Mouse (Mus musculus) liver, embryonic 16.5 days (tissue): ENCODE results near the gene Ankrd40. TPM values are rescaled to one million over a fixed set of nuclear protein-coding genes. Genes with fewer than 3 reads are reported as not detected.
A peak's percentile ranks its signal among the peaks of the same experiment; 100 is the strongest.

ENCODE experiments used
- ATAC-seq: fragments of 200-750 bp; cut with Nextera tagmentation; 2 replicates; pipeline ENCODE4 v1.8.0; 2017; ENCODE audit warnings: low read depth, mild to moderate bottlenecking, moderate number of reproducible peaks, moderate library complexity
- H3K27ac ChIP-seq: fragments of 300-500 bp; sonication (generic); 2 replicates; pipeline ENCODE4 v1.5.1; 2014; ENCODE audit warnings: mild to moderate bottlenecking, low read length
- H3K27me3 ChIP-seq: fragments of 300-500 bp; sonication (generic); 2 replicates; pipeline ENCODE4 v1.6.1; 2014; ENCODE audit warnings: low read depth, low read length, mixed read lengths; ENCODE audit not compliant: control insufficient read depth, insufficient read depth
- H3K36me3 ChIP-seq: fragments of 300-500 bp; sonication (generic); 2 replicates; pipeline ENCODE4 v1.6.1; 2014; ENCODE audit warnings: mild to moderate bottlenecking; ENCODE audit not compliant: control insufficient read depth, insufficient read depth
- H3K4me1 ChIP-seq: fragments of 300-500 bp; sonication (generic); 2 replicates; pipeline ENCODE4 v1.6.1; 2014; ENCODE audit warnings: low read depth, low read length, mixed read lengths; ENCODE audit not compliant: control insufficient read depth
- H3K4me2 ChIP-seq: fragments of 300-500 bp; sonication (generic); 2 replicates; pipeline ENCODE4 v1.6.1; 2014; ENCODE audit warnings: low read depth, low read length, mixed read lengths
- H3K4me3 ChIP-seq: fragments of 300-500 bp; sonication (generic); 2 replicates; pipeline ENCODE4 v1.5.1; 2014; ENCODE audit warnings: low read depth, mild to moderate bottlenecking, low read length
- H3K9ac ChIP-seq: fragments of 300-500 bp; sonication (generic); 2 replicates; pipeline ENCODE4 v1.6.1; 2014; ENCODE audit warnings: low read depth, low read length
- H3K9me3 ChIP-seq: fragments of 300-500 bp; sonication (generic); replicated peaks from 2 replicates; pipeline ENCODE4 v1.6.1; 2016; ENCODE audit warnings: low read length; ENCODE audit not compliant: control insufficient read depth
- WGBS: fragments of 180-500 bp; shearing (Covaris S2); extraction: QIAGEN DNeasy Blood & Tissue Kit; methylation state at CpG from one replicate; pipeline ENCODE4 v1.1.7; 2014; ENCODE audit not compliant: insufficient replicate concordance; 5-methylcytosine and 5-hydroxymethylcytosine counted together
- polyA plus RNA-seq: library from polyadenylated mRNA; unstranded; fragments of >200 nt; fragmentation: Nextera tagmentation; extraction: Ambion mirVana; gene quantifications from 2 replicates; pipeline ENCODE4 v1.2.1, GENCODE M21; 2015

The Ankrd40 gene
- polyA plus RNA-seq, 1 experiment from 2014 or later: 3.5 TPM

DNA sequence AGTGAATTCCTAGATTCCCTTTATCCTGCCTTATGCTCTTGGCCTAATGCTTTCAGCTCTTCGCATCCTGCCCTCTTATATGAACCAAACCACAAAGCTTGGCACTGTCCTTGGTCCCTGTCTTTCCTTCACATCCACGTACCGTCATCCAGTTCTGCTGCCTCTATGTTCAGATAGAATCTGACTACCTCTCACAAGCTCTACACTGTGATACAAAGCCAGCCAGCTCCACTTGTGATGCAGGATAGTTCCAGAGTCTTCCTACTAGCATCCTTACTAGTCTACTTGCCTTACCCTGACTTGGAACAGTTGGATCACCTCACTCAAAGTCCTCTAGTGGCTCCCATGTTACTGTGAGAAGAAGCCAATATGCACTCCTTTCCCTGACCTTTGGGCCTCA is 2.4 kb downstream of the Ankrd40 start:
- Histone ChIP-seq H3K9me3 (no peaks in the 10 kb centered on the region), H3K9ac (no peak overlapping the region)

DNA sequence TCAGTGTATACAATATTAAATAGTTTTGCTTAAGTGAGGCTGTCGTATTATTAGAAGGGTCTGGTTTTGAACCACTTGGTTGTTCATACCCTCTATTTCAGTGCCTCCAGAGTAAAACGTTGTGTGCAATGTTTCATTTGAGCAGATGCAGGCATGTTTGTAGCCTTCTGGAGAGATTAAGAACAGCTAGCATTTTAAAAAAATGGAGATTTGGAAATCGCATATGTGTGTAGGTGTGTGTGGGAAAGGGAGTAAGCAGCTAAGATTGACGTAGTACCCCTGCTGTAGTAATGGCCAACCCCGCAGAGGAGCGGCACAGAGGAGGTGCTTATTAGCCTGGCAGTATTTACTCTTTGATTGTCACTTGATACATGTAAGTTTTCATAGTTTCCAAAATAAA is 4.9 kb downstream of the Ankrd40 start:
- 85% methylated on average over 6 of the region's 6 CpGs for WGBS
- no peak overlapping the region for H3K27ac ChIP-seq

More for the DNA sequence above, 2.4 kb downstream of the Ankrd40 start:
- peaks cover 42% of the 10 kb centered on the region for H3K4me1 ChIP-seq
- H3K27ac ChIP-seq: 0 out of 2 replicates have a peak overlapping the region, but pooled peaks have one; percentile 8
- H3K27me3 ChIP-seq: no peaks in the 10 kb centered on the region
- WGBS: 81% methylated on average over 3 of the region's 3 CpGs
- no peak for ATAC-seq
- H3K4me3 ChIP-seq: no peak overlapping the region
- H3K4me2 ChIP-seq: no peak overlapping the region
- no peaks in the 10 kb centered on the region for H3K36me3 ChIP-seq

GRCm38 (mm10) chr11:94334386-94334968 is 6.7 kb downstream of the Ankrd40 start:
- ATAC-seq: peak; percentile 96
- Histone ChIP-seq H3K4me1 (peaks cover 33% of the 10 kb centered on the region), H3K4me3 (peak overlapping the region; percentile 11; the same call in 1 of the 2 replicates), H3K9me3 (no peaks in the 10 kb centered on the region), H3K9ac (no peak overlapping the region), H3K27ac (peak overlapping the region; percentile 62), H3K27me3 (no peaks in the 10 kb centered on the region), H3K36me3 (peaks cover 5% of the 10 kb centered on the region), H3K4me2 (peak overlapping the region; percentile 58)
- 61% methylated on average over 8 of the region's 8 CpGs for WGBS

More for the DNA sequence above, 4.9 kb downstream of the Ankrd40 start:
- H3K4me2 ChIP-seq: no peak overlapping the region
- H3K9ac ChIP-seq: no peak overlapping the region
- H3K36me3 ChIP-seq: no peaks in the 10 kb centered on the region
- H3K27me3 ChIP-seq: no peaks in the 10 kb centered on the region
- H3K9me3 ChIP-seq: no peaks in the 10 kb centered on the region
- H3K4me3 ChIP-seq: no peak overlapping the region
- ATAC-seq: no peak
- peaks cover 38% of the 10 kb centered on the region for H3K4me1 ChIP-seq

DNA sequence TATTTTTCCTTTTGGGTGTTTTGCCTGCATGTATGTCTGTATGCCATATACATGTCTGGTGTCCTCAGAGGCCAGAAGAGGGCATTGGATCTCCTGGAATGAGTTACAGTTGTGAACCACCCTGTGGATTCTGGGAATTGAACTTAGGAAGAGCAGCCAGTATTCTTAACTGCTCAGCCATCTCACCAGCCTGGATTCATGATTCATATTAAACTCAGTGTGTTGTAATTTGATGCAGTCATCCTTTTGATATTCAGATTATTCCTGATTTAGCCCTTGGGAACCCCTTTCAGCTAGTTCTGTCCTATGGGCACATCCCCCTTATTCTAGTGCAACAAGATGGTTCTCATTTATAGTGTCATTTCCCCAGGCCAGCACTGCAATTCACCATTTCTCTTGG is 8.8 kb downstream of the Ankrd40 start:
- peaks cover 26% of the 10 kb centered on the region for H3K4me1 ChIP-seq

DNA sequence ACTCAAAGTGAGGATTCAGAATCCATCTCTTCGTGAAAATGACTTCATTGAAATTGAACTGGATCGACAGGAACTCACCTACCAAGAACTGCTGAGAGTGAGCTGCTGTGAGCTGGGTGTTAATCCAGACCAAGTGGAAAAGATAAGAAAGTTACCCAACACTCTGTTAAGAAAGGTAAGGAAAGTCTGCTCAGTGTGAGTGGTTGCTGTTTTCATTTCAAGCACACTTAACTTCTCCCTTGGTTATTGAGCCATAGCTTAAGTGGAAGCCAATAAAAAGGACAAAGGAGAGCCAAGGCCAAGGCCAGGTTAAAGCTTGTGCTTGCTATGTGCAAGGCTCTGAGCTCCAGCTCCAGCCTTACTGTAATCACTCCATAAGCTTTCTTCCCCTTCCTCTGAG is 10.5 kb downstream of the Ankrd40 start:
- Histone ChIP-seq H3K4me3 (no peak overlapping the region), H3K27me3 (no peaks in the 10 kb centered on the region), H3K4me1 (peaks cover 31% of the 10 kb centered on the region), H3K4me2 (no peak overlapping the region), H3K27ac (no peak overlapping the region), H3K9me3 (no peaks in the 10 kb centered on the region), H3K36me3 (peaks cover 9% of the 10 kb centered on the region), H3K9ac (no peak overlapping the region)
- no peak for ATAC-seq
- 68% methylated on average over 2 of the region's 2 CpGs for WGBS

More for the DNA sequence above, 8.8 kb downstream of the Ankrd40 start:
- H3K27ac ChIP-seq: no peak overlapping the region
- H3K4me3 ChIP-seq: no peak overlapping the region
- peaks cover 9% of the 10 kb centered on the region for H3K36me3 ChIP-seq
- ATAC-seq: no peak
- H3K4me2 ChIP-seq: no peak overlapping the region
- H3K9ac ChIP-seq: no peak overlapping the region
- no peaks in the 10 kb centered on the region for H3K9me3 ChIP-seq
- no peaks in the 10 kb centered on the region for H3K27me3 ChIP-seq

DNA sequence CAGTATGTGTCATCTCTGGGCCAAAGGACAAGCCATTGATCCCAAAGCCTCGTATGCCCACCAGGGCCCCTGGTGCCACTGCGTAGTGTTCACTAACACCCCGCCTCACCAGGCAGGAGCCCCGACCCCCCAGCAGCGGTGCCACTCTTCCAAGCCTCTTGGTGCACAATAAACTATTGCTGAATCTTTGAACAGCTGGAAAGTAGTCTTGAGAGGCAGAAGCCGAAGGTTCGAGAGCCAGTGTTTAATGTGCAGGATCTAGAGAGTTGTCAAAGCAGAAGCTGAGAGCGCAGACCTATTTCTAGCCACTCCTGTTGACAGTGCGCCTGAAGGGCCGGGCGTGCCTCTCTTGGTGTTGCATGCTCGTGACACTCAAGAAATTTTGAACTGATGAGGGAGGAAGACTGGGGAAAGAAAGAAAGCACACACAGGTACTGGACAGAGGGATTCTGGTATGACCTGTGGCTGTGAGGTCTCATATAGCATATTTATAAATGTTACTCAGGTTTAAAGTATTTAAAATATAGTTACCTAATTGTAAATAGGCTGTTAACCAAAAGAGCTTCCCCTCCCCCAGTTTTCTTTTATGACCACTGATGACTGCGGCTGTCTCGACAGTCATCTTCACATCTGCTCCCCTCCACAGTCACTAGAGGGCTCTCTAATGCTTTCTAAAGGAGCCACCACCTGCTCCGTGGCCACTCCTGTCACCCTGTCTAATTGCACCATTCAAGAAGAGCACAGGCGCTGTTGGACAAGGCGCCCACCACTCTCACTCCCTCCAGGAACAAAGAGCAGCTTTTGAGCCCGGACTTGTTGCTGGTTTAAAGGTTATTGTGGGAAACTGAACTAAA is 12.2 kb downstream of the Ankrd40 start:
- no peak overlapping the region for H3K4me3 ChIP-seq
- H3K4me2 ChIP-seq: no peak overlapping the region
- peaks cover 18% of the 10 kb centered on the region for H3K4me1 ChIP-seq
- ATAC-seq: peak; percentile 55; the same call in 1 of the 2 replicates
- H3K9ac ChIP-seq: no peak overlapping the region
- H3K27ac ChIP-seq: no peak overlapping the region
- WGBS: 51% methylated on average over 18 of the region's 18 CpGs
- H3K36me3 ChIP-seq: peaks cover 9% of the 10 kb centered on the region
- no peaks in the 10 kb centered on the region for H3K27me3 ChIP-seq
- H3K9me3 ChIP-seq: no peaks in the 10 kb centered on the region

GRCm38 (mm10) chr11:94340948-94341933 is 13.4 kb downstream of the Ankrd40 start:
- Histone ChIP-seq H3K4me2 (no peak overlapping the region), H3K36me3 (peaks cover 9% of the 10 kb centered on the region), H3K9ac (no peak overlapping the region), H3K27me3 (no peaks in the 10 kb centered on the region), H3K9me3 (no peaks in the 10 kb centered on the region), H3K4me3 (no peak overlapping the region), H3K27ac (no peak overlapping the region), H3K4me1 (peaks cover 13% of the 10 kb centered on the region)
- 69% methylated on average over 10 of the region's 10 CpGs for WGBS
- ATAC-seq: peak; percentile 32; the same call in 1 of the 2 replicates

DNA sequence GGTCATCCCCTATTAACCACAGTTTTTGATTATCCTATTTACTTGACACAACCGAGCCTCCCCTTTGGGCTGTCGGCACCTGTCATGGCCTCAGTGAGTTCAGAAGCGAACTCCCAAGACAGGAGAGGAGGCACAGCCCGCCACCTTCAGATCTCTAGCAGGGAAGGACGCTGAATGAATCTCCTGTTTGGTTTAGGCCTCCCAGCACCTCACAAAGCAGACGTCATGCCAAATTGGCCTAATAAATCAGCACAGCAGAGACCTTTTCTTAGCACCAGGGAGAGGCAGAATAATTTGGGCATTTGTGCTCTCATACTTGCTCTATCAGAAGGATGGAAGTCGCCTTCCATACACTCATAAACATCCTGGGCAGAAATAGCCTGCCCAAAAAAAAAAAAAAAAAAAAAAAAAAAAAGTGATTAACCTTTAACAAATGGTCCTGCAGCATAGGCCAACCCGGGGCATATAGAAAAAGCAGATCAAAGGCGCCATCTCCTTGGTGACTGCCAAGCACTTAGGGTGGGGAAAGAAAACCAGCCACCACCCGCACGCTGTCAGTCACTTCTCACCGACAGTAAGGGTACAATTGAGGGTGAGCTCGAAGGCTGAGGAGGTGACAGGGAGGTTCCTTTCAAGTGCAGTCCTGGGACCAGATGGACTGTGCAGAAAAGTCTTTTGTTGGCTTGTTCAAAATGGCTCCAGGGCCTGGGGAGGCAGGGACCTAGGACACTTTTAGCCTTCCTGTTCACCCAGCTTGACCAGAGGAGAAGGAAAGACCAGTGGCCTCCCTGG is 14.5 kb downstream of the Ankrd40 start:
- peaks cover 13% of the 10 kb centered on the region for H3K4me1 ChIP-seq
- H3K27ac ChIP-seq: no peak overlapping the region

More for the DNA sequence above, 14.5 kb downstream of the Ankrd40 start:
- no peak overlapping the region for H3K9ac ChIP-seq
- no peak overlapping the region for H3K4me3 ChIP-seq
- ATAC-seq: no peak
- no peak overlapping the region for H3K4me2 ChIP-seq
- H3K9me3 ChIP-seq: no peaks in the 10 kb centered on the region
- no peaks in the 10 kb centered on the region for H3K27me3 ChIP-seq
- WGBS: 50% methylated on average over 13 of the region's 13 CpGs
- H3K36me3 ChIP-seq: peaks cover 9% of the 10 kb centered on the region
